Mouse (Mus musculus) cerebellum, adult 2 months (tissue): ENCODE measurements around the gene Pogk. TPM values are rescaled to one million over a fixed set of nuclear protein-coding genes. Genes with fewer than 3 reads are reported as not detected.

Experiments used
- DNase-seq, 2 experiments: peaks; one replicate each; pipeline ENCODE4 v3.0.0; 2021
- H3K27ac ChIP-seq: fragments of 200-500 bp; 2 replicates; pipeline ENCODE4 v1.5.1; 2012; ENCODE audit warnings: low read length, control low read depth, inconsistent platforms; ENCODE audit not compliant: insufficient read depth
- H3K27me3 ChIP-seq: fragments of 200-500 bp; 2 replicates; pipeline ENCODE4 v1.6.1; 2012; ENCODE audit warnings: inconsistent platforms, mild to moderate bottlenecking, low read length, moderate library complexity; ENCODE audit not compliant: control insufficient read depth, insufficient read depth
- H3K4me1 ChIP-seq: fragments of 200-500 bp; 2 replicates; pipeline ENCODE4 v1.6.1; 2011; ENCODE audit warnings: low read length; ENCODE audit not compliant: control insufficient read depth, insufficient read depth
- H3K4me3 ChIP-seq: fragments of 200-500 bp; replicated peaks from 2 replicates; pipeline ENCODE3; 2011; ENCODE audit warnings: mild to moderate bottlenecking, low read depth, low read length, control low read depth; ENCODE audit not compliant: insufficient read depth
- CTCF ChIP-seq: fragments of 200-500 bp; IDR thresholded peaks from 2 replicates; pipeline ENCODE4 v1.5.1; 2011; ENCODE audit warnings: low read depth, mild to moderate bottlenecking, control low read depth, low read length, moderate library complexity, borderline replicate concordance; ENCODE audit not compliant: insufficient read depth
- POLR2A ChIP-seq: fragments of 200-500 bp; IDR thresholded peaks from 2 replicates; pipeline ENCODE4 v1.6.1; 2011; ENCODE audit warnings: low read length, control low read depth, borderline replicate concordance; ENCODE audit not compliant: insufficient read depth
- WGBS: fragments of 180-500 bp; shearing (Covaris S2); methylation state at CpG from one replicate; pipeline ENCODE4 v1.1.7; 2018; 5-methylcytosine and 5-hydroxymethylcytosine counted together
- polyA plus RNA-seq: library from polyadenylated mRNA; depleted of rRNA; stranded (reverse); fragments of >200 nt; gene quantifications from 2 replicates; pipeline ENCODE4 v1.2.3, GENCODE M21; 2012

Pogk gene
- polyA plus RNA-seq, 1 experiment = 42.0 TPM

DNA sequence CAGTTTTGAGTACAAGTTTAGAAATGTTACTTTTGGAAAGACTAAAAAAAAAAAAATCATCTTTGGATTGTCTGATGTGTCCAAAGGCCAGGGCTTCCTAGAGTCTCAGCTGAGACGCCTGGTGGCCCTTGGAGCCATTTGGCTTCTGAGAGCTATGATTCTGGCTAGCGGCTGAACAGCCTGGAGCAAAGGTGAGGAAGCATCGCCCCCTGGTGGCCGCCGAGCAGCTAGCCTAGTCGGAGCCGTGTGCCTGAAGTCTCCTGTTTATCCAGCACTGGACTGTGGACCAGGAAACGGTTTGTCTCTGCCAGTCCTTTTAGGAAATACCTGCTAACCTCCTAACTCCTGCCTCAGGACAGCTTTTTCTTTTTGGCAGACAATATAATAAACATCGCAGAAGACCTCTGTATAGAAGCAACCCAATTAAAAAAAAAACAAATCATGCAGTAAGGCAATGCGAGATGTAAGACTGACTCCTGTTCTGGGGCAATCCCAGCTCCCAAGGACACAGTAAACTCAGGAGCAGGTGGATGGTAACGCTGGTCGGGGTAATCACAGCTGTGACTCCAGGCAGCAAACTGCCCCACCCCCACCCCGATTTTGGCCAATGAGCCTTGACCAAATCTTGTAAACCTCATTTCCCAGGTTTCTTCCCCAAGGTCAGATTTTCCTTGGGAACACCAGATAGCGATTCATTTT, 49.4 kb downstream of the Pogk start:
- no peaks in the 10 kb centered on the region for H3K27me3 ChIP-seq
- no peak overlapping the region for H3K4me3 ChIP-seq
- H3K27ac ChIP-seq = no peak overlapping the region
- WGBS = 17% methylated on average over 14 of the region's 14 CpGs
- TF ChIP-seq CTCF (peak; percentile 95), POLR2A (no peak)
- H3K4me1 ChIP-seq = peaks cover 5% of the 10 kb centered on the region
- DNase-seq = peak; percentile 88 to 92

GRCm38 (mm10) chr1:166349751-166350150, 59.9 kb downstream of the Pogk start:
- no peak for DNase-seq
- WGBS = 91% methylated on average over 11 of the region's 11 CpGs
- Histone ChIP-seq H3K4me3 (no peak overlapping the region), H3K4me1 (no peaks in the 10 kb centered on the region), H3K27me3 (no peaks in the 10 kb centered on the region), H3K27ac (no peak overlapping the region)
- TF ChIP-seq POLR2A (no peak), CTCF (no peak)

DNA sequence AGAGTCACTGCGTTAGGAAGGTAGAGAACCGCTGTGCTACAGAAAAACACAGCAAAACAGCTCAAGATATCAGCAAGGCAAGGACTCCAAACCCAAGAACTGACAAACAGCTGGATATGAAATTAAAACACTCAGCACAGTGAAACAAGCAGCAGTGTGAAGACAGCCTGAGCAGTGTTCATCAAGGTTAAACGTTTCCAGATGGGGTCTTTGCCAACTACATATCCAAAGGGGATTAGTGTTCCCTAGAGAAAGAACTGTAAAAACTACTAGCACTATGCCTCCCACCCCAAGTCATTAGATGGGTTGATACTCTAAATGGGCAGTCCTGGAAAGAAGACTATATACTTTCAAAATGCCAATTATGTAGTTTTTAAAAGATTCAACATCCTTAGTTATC, 60.3 kb downstream of the Pogk start:
- Histone ChIP-seq H3K4me1 (no peaks in the 10 kb centered on the region), H3K27ac (no peak overlapping the region), H3K27me3 (no peaks in the 10 kb centered on the region), H3K4me3 (no peak overlapping the region)
- TF ChIP-seq POLR2A (no peak), CTCF (no peak)
- no peak for DNase-seq
- 69% methylated on average over 3 of the region's 3 CpGs for WGBS

- Histone ChIP-seq H3K27me3 (no peaks in the 10 kb centered on the region), H3K4me3 (no peak overlapping the region), H3K4me1 (no peaks in the 10 kb centered on the region), H3K27ac (no peak overlapping the region)
- DNase-seq = no peak
- TF ChIP-seq CTCF (no peak), POLR2A (no peak)
- 30% methylated on average over 3 of the region's 3 CpGs for WGBS
Measured at GRCm38 (mm10) chr1:166346906-166347305, 62.8 kb downstream of the Pogk start.

DNA sequence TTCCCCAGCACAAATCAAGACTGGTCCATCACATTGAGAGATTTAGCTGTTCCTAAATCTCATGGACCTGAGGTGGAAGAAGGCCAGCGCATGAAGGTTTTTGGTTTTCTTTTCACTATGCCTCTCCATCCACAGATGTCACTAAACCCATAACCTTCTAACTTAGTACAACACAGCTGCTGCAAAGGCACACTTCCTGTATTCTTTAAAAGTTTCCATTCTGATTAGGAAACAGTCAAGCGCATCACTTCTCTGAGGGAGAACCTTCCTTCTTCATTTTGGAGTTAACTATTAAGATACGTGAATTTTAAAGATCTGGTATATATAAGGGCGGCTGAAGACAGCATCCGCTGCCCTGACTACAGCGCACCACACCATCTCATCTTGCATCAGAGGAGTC, 64.1 kb downstream of the Pogk start:
- no peak overlapping the region for H3K4me3 ChIP-seq
- no peaks in the 10 kb centered on the region for H3K4me1 ChIP-seq
- no peak for TF ChIP-seq POLR2A
- TF ChIP-seq CTCF = no peak
- no peak overlapping the region for H3K27ac ChIP-seq
- WGBS = 97% methylated on average over 6 of the region's 6 CpGs
- H3K27me3 ChIP-seq = no peaks in the 10 kb centered on the region
- no peak for DNase-seq

DNA sequence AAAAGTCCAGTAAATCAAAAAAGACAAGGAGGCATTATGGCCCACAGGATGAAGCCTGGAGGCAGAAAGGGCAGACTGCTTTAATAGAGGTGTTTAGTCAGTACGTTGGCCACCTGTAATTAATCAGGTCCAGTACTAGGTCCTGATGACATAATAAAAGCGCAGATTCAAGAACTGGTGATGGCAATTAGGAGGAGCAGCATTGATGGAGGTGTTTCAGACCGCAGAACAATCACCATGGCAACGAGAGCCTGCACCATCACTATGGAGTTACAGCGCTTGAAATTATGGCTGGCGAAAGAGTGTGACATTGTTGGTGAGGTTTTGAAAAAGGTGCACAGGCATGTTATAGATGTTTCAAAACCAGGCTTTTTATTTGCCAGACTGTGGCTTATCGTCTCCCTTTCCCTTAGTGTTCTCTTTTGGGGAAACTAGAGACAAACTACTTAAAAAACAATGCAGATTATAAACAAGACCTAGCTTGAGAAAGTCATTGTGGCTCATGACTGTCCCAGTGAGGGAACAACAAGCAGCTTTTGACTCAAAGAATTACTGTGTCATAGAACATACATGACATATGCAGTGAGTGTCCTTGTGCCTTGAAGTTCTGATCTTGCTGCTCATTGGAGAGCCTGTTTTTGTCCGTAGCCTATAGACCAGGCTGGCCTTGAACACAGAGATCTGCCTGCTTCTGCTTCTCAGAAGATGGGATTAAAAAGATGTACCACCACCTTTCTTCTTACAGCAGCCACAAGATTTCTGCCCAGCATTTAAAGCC, 65.2 kb downstream of the Pogk start:
- no peak for DNase-seq
- Histone ChIP-seq H3K27ac (no peak overlapping the region), H3K4me1 (no peaks in the 10 kb centered on the region), H3K4me3 (no peak overlapping the region), H3K27me3 (no peaks in the 10 kb centered on the region)
- TF ChIP-seq POLR2A (no peak), CTCF (no peak)
- 55% methylated on average over 8 of the region's 8 CpGs for WGBS

DNA sequence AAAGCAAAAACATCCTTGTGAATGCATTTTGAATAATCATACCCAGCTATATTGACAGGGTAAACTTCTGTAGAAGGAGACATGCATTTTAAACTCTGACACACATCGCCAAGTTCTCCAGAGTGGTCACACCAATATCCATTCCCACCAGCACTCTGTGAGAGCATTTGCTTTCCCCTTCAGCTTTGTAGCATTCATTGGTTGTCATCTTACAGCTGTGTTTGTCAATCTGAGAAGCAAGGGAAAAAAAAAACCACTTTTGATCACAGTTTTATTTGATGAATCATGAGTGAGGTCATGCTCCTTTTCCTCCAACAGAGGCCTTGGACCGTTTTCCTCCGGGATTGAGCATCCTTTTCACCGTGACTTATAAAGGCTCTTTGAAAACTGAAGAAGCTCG, 66.1 kb downstream of the Pogk start:
- 63% methylated on average over 5 of the region's 5 CpGs for WGBS
- Histone ChIP-seq H3K4me1 (no peaks in the 10 kb centered on the region), H3K27ac (no peak overlapping the region), H3K4me3 (no peak overlapping the region), H3K27me3 (no peaks in the 10 kb centered on the region)
- no peak for DNase-seq
- TF ChIP-seq CTCF (no peak), POLR2A (no peak)

- no peak overlapping the region for H3K4me3 ChIP-seq
- no peak overlapping the region for H3K27ac ChIP-seq
- H3K27me3 ChIP-seq = no peaks in the 10 kb centered on the region
- TF ChIP-seq CTCF = no peak
- TF ChIP-seq POLR2A = no peak
- no peaks in the 10 kb centered on the region for H3K4me1 ChIP-seq
- no peak for DNase-seq
- 95% methylated on average over 1 of the region's 1 CpGs for WGBS
Measured at GRCm38 (mm10) chr1:166342539-166342938, 67.1 kb downstream of the Pogk start.
